Mouse (Mus musculus) forebrain, embryonic 11.5 days (tissue): ENCODE results near the gene Cd93. TPM values are rescaled to one million over a fixed set of nuclear protein-coding genes. Genes with fewer than 3 reads are reported as not detected.

Experiments used
- ATAC-seq: fragments of 200-750 bp; cut with Nextera tagmentation; replicated peaks from 2 replicates; pipeline ENCODE4 v1.8.0; 2017; ENCODE audit warnings: moderate TSS enrichment; ENCODE audit not compliant: low FRiP score
- DNase-seq: peaks from one replicate; pipeline ENCODE4 v3.0.0-alpha.2; 2017; ENCODE audit warnings: low spot score
- H3K27ac ChIP-seq: fragments of 300-500 bp; sonication (generic); 2 replicates; pipeline ENCODE4 v1.5.1; 2014; ENCODE audit warnings: low read depth, low read length
- H3K27me3 ChIP-seq: fragments of 300-500 bp; sonication (generic); 2 replicates; pipeline ENCODE4 v1.6.1; 2014; ENCODE audit warnings: mild to moderate bottlenecking, low read length, mixed read lengths; ENCODE audit not compliant: control insufficient read depth, insufficient read depth
- H3K36me3 ChIP-seq: fragments of 300-500 bp; sonication (generic); 2 replicates; pipeline ENCODE4 v1.6.1; 2014; ENCODE audit warnings: mild to moderate bottlenecking, low read length, moderate library complexity, mixed read lengths; ENCODE audit not compliant: control insufficient read depth, insufficient read depth
- H3K4me1 ChIP-seq: fragments of 300-500 bp; sonication (generic); replicated peaks from 2 replicates; pipeline ENCODE4 v1.6.1; 2014; ENCODE audit warnings: low read length, mixed read lengths; ENCODE audit not compliant: control insufficient read depth, insufficient read depth
- H3K4me2 ChIP-seq: fragments of 300-500 bp; sonication (generic); 2 replicates; pipeline ENCODE4 v1.6.1; 2014; ENCODE audit warnings: low read depth, mild to moderate bottlenecking, low read length, moderate library complexity, mixed read lengths; ENCODE audit not compliant: severe bottlenecking
- H3K4me3 ChIP-seq: fragments of 300-500 bp; sonication (generic); 2 replicates; pipeline ENCODE4 v1.5.1; 2014; ENCODE audit warnings: low read depth, low read length
- H3K9ac ChIP-seq: fragments of 300-500 bp; sonication (generic); 2 replicates; pipeline ENCODE4 v1.6.1; 2014; ENCODE audit warnings: low read length
- H3K9me3 ChIP-seq: fragments of 300-500 bp; sonication (generic); 2 replicates; pipeline ENCODE4 v1.6.1; 2016; ENCODE audit warnings: low read length, mixed read lengths; ENCODE audit not compliant: control insufficient read depth
- WGBS: fragments of 180-500 bp; shearing (Covaris S2); extraction: QIAGEN DNeasy Blood & Tissue Kit; methylation state at CpG from one replicate; pipeline ENCODE4 v1.1.7; 2014; 5-methylcytosine and 5-hydroxymethylcytosine counted together
- polyA plus RNA-seq: library from polyadenylated mRNA; unstranded; fragments of >200 nt; fragmentation: Nextera tagmentation; extraction: Ambion mirVana; gene quantifications from 2 replicates; pipeline ENCODE4 v1.2.1, GENCODE M21; 2014

Gene Cd93
- polyA plus RNA-seq, 1 experiment from 2014 or later, result 5.2 TPM

DNA sequence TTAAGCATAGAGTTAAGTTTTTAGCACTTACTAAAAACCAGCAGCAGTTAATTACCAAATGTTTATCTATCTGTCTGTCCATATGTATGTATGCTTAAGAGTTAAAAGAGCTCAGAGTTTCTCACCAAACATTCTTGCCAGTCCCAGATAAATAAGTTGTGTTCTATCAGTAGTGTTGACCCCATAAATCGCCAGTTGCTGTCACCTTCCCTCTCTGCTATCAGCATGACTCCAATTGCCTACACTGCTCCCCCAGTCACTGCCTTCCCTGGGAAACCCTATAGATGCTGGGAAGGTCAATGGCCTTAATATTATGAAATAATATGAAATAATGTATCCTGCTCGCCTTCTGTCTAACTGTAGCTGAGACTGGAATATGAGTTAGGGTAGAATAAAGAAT, 11.0 kb downstream of the Cd93 start:
- Histone ChIP-seq H3K36me3 (no peaks in the 10 kb centered on the region), H3K27me3 (no peaks in the 10 kb centered on the region), H3K4me2 (no peak overlapping the region), H3K4me3 (no peak overlapping the region), H3K4me1 (no peaks in the 10 kb centered on the region), H3K27ac (no peak overlapping the region), H3K9me3 (no peaks in the 10 kb centered on the region), H3K9ac (no peak overlapping the region)
- ATAC-seq (no peak), DNase-seq (no peak)
- 78% methylated on average over 2 of the region's 2 CpGs for WGBS

- Histone ChIP-seq H3K4me1 (no peaks in the 10 kb centered on the region), H3K27me3 (no peaks in the 10 kb centered on the region), H3K4me2 (no peak overlapping the region), H3K9me3 (no peaks in the 10 kb centered on the region), H3K36me3 (no peaks in the 10 kb centered on the region), H3K9ac (no peak overlapping the region), H3K4me3 (no peak overlapping the region), H3K27ac (no peak overlapping the region)
- no peak for ATAC-seq
- DNase-seq, result no peak
- 83% methylated on average over 4 of the region's 4 CpGs for WGBS
These were observed 12.4 kb downstream of the Cd93 start for GRCm38 (mm10) chr2:148430941-148431340.

DNA sequence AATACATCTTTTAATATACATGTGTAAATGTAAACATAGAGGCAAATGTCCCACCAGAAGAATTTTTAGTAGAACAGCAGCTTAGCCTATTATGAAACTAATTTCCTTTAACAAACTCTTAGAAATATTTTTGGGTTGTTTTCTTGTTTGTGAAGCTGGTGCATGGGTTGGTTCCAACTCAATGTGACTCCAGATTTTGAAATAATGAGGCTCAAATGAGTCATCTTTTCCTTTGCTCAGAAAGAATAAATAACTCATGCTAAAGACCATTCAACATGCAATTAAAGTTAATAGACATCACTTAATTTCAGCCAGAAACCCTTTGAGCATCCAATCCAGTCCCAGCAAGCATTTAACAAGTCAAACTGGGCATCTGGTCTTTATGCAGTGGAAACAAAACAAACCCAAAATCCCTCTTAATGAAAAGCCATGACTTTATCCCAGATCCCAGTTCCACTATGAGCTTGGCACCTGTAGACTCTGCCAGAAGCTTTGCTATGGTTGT, 14.3 kb downstream of the Cd93 start:
- Histone ChIP-seq H3K4me1 (no peaks in the 10 kb centered on the region), H3K4me2 (no peak overlapping the region), H3K9me3 (no peaks in the 10 kb centered on the region), H3K4me3 (no peak overlapping the region), H3K9ac (no peak overlapping the region), H3K27me3 (no peaks in the 10 kb centered on the region), H3K27ac (no peak overlapping the region), H3K36me3 (no peaks in the 10 kb centered on the region)
- no peak for ATAC-seq
- no peak for DNase-seq

- H3K9ac ChIP-seq, result no peak overlapping the region
- no peak overlapping the region for H3K4me2 ChIP-seq
- H3K4me1 ChIP-seq, result no peaks in the 10 kb centered on the region
- no peaks in the 10 kb centered on the region for H3K36me3 ChIP-seq
- WGBS, result 85% methylated on average over 3 of the region's 3 CpGs
- H3K27me3 ChIP-seq, result no peaks in the 10 kb centered on the region
- no peak overlapping the region for H3K4me3 ChIP-seq
- no peaks in the 10 kb centered on the region for H3K9me3 ChIP-seq
- no peak for DNase-seq
- no peak overlapping the region for H3K27ac ChIP-seq
- ATAC-seq, result no peak
These were observed 14.8 kb downstream of the Cd93 start for GRCm38 (mm10) chr2:148428523-148428922.

GRCm38 (mm10) chr2:148427553-148427952, 15.8 kb downstream of the Cd93 start:
- no peak for DNase-seq
- 88% methylated on average over 3 of the region's 3 CpGs for WGBS
- no peaks in the 10 kb centered on the region for H3K36me3 ChIP-seq
- H3K27me3 ChIP-seq, result no peaks in the 10 kb centered on the region
- H3K4me1 ChIP-seq, result no peaks in the 10 kb centered on the region
- no peak overlapping the region for H3K27ac ChIP-seq
- H3K4me3 ChIP-seq, result no peak overlapping the region
- H3K9me3 ChIP-seq, result no peaks in the 10 kb centered on the region
- ATAC-seq, result no peak
- H3K9ac ChIP-seq, result no peak overlapping the region
- no peak overlapping the region for H3K4me2 ChIP-seq

DNA sequence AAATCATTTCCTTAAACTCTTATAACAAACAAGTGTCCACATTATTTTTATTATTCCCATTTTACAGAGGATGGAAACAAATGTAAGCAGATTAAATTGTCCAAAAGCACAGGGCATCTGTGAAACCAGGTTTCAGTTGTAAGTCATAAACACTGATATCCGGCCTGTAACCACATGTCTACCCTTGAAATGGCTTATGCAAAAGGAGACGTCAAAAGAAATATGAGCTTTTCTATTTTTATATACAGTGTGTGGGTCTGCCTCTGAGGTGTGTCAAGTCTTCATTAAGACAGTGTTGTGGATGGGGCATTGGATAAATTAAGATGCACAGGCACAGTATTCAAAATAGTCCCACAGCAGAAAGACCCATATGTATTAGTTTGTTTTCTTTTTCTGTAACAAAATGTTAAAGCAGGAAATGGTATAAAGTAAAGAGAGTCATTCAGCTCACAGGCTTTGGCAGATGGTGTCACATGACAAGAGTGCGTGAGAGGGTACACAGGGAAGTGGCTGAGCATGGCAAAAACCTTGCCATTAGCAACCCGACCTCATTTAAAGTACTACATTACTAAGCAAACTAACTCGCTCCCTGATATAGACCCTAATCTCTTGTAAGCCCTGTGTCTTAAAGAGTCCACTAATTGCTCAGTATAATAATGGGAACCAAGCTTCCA, 17.5 kb downstream of the Cd93 start:
- H3K9ac ChIP-seq, result no peak overlapping the region
- no peak overlapping the region for H3K4me2 ChIP-seq
- 82% methylated on average over 5 of the region's 5 CpGs for WGBS

GRCm38 (mm10) chr2:148421706-148422105, 21.7 kb downstream of the Cd93 start:
- no peak overlapping the region for H3K4me2 ChIP-seq
- no peaks in the 10 kb centered on the region for H3K9me3 ChIP-seq
- H3K27ac ChIP-seq, result no peak overlapping the region
- H3K27me3 ChIP-seq, result no peaks in the 10 kb centered on the region
- no peaks in the 10 kb centered on the region for H3K36me3 ChIP-seq
- 85% methylated on average over 1 of the region's 1 CpGs for WGBS
- ATAC-seq (no peak), DNase-seq (no peak)
- H3K9ac ChIP-seq, result no peak overlapping the region
- no peaks in the 10 kb centered on the region for H3K4me1 ChIP-seq
- H3K4me3 ChIP-seq, result no peak overlapping the region

More for the DNA sequence above, 17.5 kb downstream of the Cd93 start:
- DNase-seq (no peak), ATAC-seq (no peak)
- Histone ChIP-seq H3K4me3 (no peak overlapping the region), H3K9me3 (no peaks in the 10 kb centered on the region), H3K36me3 (no peaks in the 10 kb centered on the region), H3K27me3 (no peaks in the 10 kb centered on the region), H3K27ac (no peak overlapping the region), H3K4me1 (no peaks in the 10 kb centered on the region)

- ATAC-seq (no peak), DNase-seq (no peak)
- Histone ChIP-seq H3K9me3 (no peaks in the 10 kb centered on the region), H3K27me3 (no peaks in the 10 kb centered on the region), H3K4me3 (no peak overlapping the region), H3K4me1 (no peaks in the 10 kb centered on the region), H3K4me2 (no peak overlapping the region), H3K27ac (no peak overlapping the region), H3K36me3 (no peaks in the 10 kb centered on the region), H3K9ac (no peak overlapping the region)
- whole genome bisulfite sequencing, result 67% methylated on average over 1 of the region's 1 CpGs
These were observed 22.3 kb downstream of the Cd93 start for GRCm38 (mm10) chr2:148421112-148421511.

DNA sequence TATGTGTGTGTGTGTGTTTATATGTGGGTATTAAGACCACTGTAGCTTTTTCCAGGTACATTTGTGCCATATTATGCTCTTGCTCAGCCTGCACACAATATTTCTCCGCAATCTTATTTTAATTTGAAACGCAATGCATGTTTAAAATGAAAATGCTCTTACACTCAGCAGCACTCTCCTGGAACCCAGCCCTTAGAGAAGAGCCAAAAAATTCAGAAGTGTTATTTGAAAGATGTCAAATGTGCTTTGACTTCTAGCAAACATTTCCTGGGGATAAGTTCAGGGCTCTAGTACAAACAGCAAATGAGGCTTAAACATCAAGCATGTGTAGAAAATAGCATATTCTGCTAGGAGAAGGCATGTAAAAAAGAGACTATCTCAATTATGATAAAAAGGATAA, 23.6 kb downstream of the Cd93 start:
- H3K27me3 ChIP-seq, result no peaks in the 10 kb centered on the region
- no peaks in the 10 kb centered on the region for H3K4me1 ChIP-seq
- ATAC-seq (no peak), DNase-seq (no peak)
- no peak overlapping the region for H3K4me2 ChIP-seq
- no peaks in the 10 kb centered on the region for H3K36me3 ChIP-seq
- WGBS, result 98% methylated on average over 2 of the region's 2 CpGs
- no peak overlapping the region for H3K27ac ChIP-seq
- H3K9ac ChIP-seq, result no peak overlapping the region
- no peak overlapping the region for H3K4me3 ChIP-seq
- H3K9me3 ChIP-seq, result no peaks in the 10 kb centered on the region
